Mouse (Mus musculus) liver, embryonic 13.5 days (tissue): ENCODE results near the gene Mark1. TPM values are rescaled to one million over a fixed set of nuclear protein-coding genes. Genes with fewer than 3 reads are reported as not detected.

ENCODE experiments used
- ATAC-seq: fragments of 200-750 bp; cut with Nextera tagmentation; 2 replicates; pipeline ENCODE4 v1.8.0; 2017; ENCODE audit warnings: low read depth, mild to moderate bottlenecking, moderate number of reproducible peaks, moderate library complexity
- DNase-seq: peaks from one replicate; pipeline ENCODE4 v3.0.0; 2022
- H3K27ac ChIP-seq: fragments of 300-500 bp; sonication (generic); 2 replicates; pipeline ENCODE4 v1.5.1; 2015; ENCODE audit warnings: moderate library complexity, mild to moderate bottlenecking, inconsistent platforms
- H3K27me3 ChIP-seq: fragments of 300-500 bp; sonication (generic); 2 replicates; pipeline ENCODE4 v1.6.1; 2015; ENCODE audit warnings: mild to moderate bottlenecking, inconsistent platforms
- H3K36me3 ChIP-seq: fragments of 300-500 bp; sonication (generic); 2 replicates; pipeline ENCODE4 v1.6.1; 2015; ENCODE audit warnings: mild to moderate bottlenecking, inconsistent platforms
- H3K4me1 ChIP-seq: fragments of 300-500 bp; sonication (generic); replicated peaks from 2 replicates; pipeline ENCODE4 v1.6.1; 2015; ENCODE audit warnings: inconsistent platforms
- H3K4me2 ChIP-seq: fragments of 300-500 bp; sonication (generic); 2 replicates; pipeline ENCODE4 v1.6.1; 2015; ENCODE audit warnings: inconsistent platforms, mild to moderate bottlenecking, moderate library complexity
- H3K4me3 ChIP-seq: fragments of 300-500 bp; sonication (generic); replicated peaks from 2 replicates; pipeline ENCODE4 v1.5.1; 2015; ENCODE audit warnings: mild to moderate bottlenecking, inconsistent platforms
- H3K9ac ChIP-seq: fragments of 300-500 bp; sonication (generic); 2 replicates; pipeline ENCODE4 v1.6.1; 2015; ENCODE audit warnings: mild to moderate bottlenecking, inconsistent platforms
- H3K9me3 ChIP-seq: fragments of 300-500 bp; sonication (generic); replicated peaks from 2 replicates; pipeline ENCODE4 v1.6.1; 2016; ENCODE audit warnings: inconsistent platforms
- WGBS: fragments of 180-500 bp; shearing (Covaris S2); methylation state at CpG from one replicate; pipeline ENCODE4 v1.1.7; 2015; ENCODE audit not compliant: insufficient replicate concordance; 5-methylcytosine and 5-hydroxymethylcytosine counted together
- polyA plus RNA-seq: library from polyadenylated mRNA; unstranded; fragments of >200 nt; fragmentation: Nextera tagmentation; extraction: Ambion mirVana; gene quantifications from 2 replicates; pipeline ENCODE4 v1.2.1, GENCODE M21; 2015

The Mark1 gene
- polyA plus RNA-seq, 1 experiment from 2014 or later, result 0.16 TPM

GRCm38 (mm10) chr1:184998161-184998560 lies 1.2 kb downstream of the Mark1 start:
- Histone ChIP-seq H3K27ac (no peak overlapping the region), H3K9ac (no peak overlapping the region), H3K27me3 (peaks cover 59% of the 10 kb centered on the region), H3K4me3 (no peak overlapping the region), H3K9me3 (no peaks in the 10 kb centered on the region), H3K36me3 (no peaks in the 10 kb centered on the region), H3K4me2 (no peak overlapping the region), H3K4me1 (peaks cover 8% of the 10 kb centered on the region; the same call in 1 of the 2 replicates)
- ATAC-seq (no peak), DNase-seq (no peak)
- whole genome bisulfite sequencing, result 64% methylated on average over 9 of the region's 9 CpGs

GRCm38 (mm10) chr1:184997466-184997865 lies 1.9 kb downstream of the Mark1 start:
- Histone ChIP-seq H3K4me3 (no peak overlapping the region), H3K36me3 (no peaks in the 10 kb centered on the region), H3K27me3 (peaks cover 56% of the 10 kb centered on the region), H3K9ac (no peak overlapping the region), H3K4me2 (no peak overlapping the region), H3K27ac (no peak overlapping the region), H3K4me1 (peaks cover 8% of the 10 kb centered on the region; the same call in 1 of the 2 replicates), H3K9me3 (no peaks in the 10 kb centered on the region)
- no peak for DNase-seq
- no peak for ATAC-seq
- WGBS, result 66% methylated on average over 11 of the region's 11 CpGs

GRCm38 (mm10) chr1:184995335-184995734 lies 4.0 kb downstream of the Mark1 start:
- Histone ChIP-seq H3K27ac (no peak overlapping the region), H3K9me3 (no peaks in the 10 kb centered on the region), H3K4me1 (peaks cover 8% of the 10 kb centered on the region; the same call in 1 of the 2 replicates), H3K9ac (no peak overlapping the region), H3K4me3 (no peak overlapping the region), H3K36me3 (no peaks in the 10 kb centered on the region), H3K4me2 (no peak overlapping the region), H3K27me3 (peaks cover 34% of the 10 kb centered on the region)
- ATAC-seq (peak; percentile 69), DNase-seq (no peak)
- WGBS, result 36% methylated on average over 4 of the region's 4 CpGs

- no peak overlapping the region for H3K9ac ChIP-seq
- no peak overlapping the region for H3K4me3 ChIP-seq
- H3K27me3 ChIP-seq, result no peaks in the 10 kb centered on the region
- H3K4me1 ChIP-seq, result peaks cover 3% of the 10 kb centered on the region; the same call in 1 of the 2 replicates
- H3K4me2 ChIP-seq, result no peak overlapping the region
- DNase-seq, result no peak
- no peak for ATAC-seq
- no peak overlapping the region for H3K27ac ChIP-seq
- H3K36me3 ChIP-seq, result no peaks in the 10 kb centered on the region
- no peaks in the 10 kb centered on the region for H3K9me3 ChIP-seq
- 78% methylated on average over 10 of the region's 10 CpGs for WGBS
These were observed 8.2 kb downstream of the Mark1 start for GRCm38 (mm10) chr1:184991191-184991590.

GRCm38 (mm10) chr1:184986748-184987147 lies 12.6 kb downstream of the Mark1 start:
- ATAC-seq, result no peak
- Histone ChIP-seq H3K27ac (no peak overlapping the region), H3K4me2 (no peak overlapping the region), H3K27me3 (no peaks in the 10 kb centered on the region), H3K4me1 (no peaks in the 10 kb centered on the region), H3K4me3 (no peak overlapping the region), H3K9ac (no peak overlapping the region), H3K36me3 (no peaks in the 10 kb centered on the region), H3K9me3 (no peaks in the 10 kb centered on the region)
- 57% methylated on average over 2 of the region's 2 CpGs for WGBS
- no peak for DNase-seq

GRCm38 (mm10) chr1:184984723-184985122 lies 14.6 kb downstream of the Mark1 start:
- Histone ChIP-seq H3K4me2 (no peak overlapping the region), H3K27me3 (no peaks in the 10 kb centered on the region), H3K9me3 (no peaks in the 10 kb centered on the region), H3K4me3 (no peak overlapping the region), H3K4me1 (no peaks in the 10 kb centered on the region), H3K27ac (no peak overlapping the region), H3K9ac (no peak overlapping the region), H3K36me3 (no peaks in the 10 kb centered on the region)
- DNase-seq, result no peak
- WGBS, result 56% methylated on average over 2 of the region's 2 CpGs
- no peak for ATAC-seq

- Histone ChIP-seq H3K4me2 (no peak overlapping the region), H3K9ac (no peak overlapping the region)
- no peak for ATAC-seq
These were observed 15.6 kb downstream of the Mark1 start for GRCm38 (mm10) chr1:184983751-184984150.

GRCm38 (mm10) chr1:184972214-184972776 lies 27.1 kb downstream of the Mark1 start:
- DNase-seq, result no peak
- 32% methylated on average over 8 of the region's 8 CpGs for WGBS

More at GRCm38 (mm10) chr1:184983751-184984150, 15.6 kb downstream of the Mark1 start:
- Histone ChIP-seq H3K4me1 (no peaks in the 10 kb centered on the region), H3K9me3 (no peaks in the 10 kb centered on the region), H3K27ac (no peak overlapping the region), H3K4me3 (no peak overlapping the region), H3K27me3 (no peaks in the 10 kb centered on the region), H3K36me3 (no peaks in the 10 kb centered on the region)
- DNase-seq, result no peak
- 37% methylated on average over 3 of the region's 3 CpGs for WGBS

GRCm38 (mm10) chr1:184969374-184969773 lies 30.0 kb downstream of the Mark1 start:
- WGBS, result 69% methylated on average over 4 of the region's 4 CpGs
- no peaks in the 10 kb centered on the region for H3K36me3 ChIP-seq
- DNase-seq, result no peak
- no peaks in the 10 kb centered on the region for H3K4me1 ChIP-seq
- H3K9me3 ChIP-seq, result no peaks in the 10 kb centered on the region
- ATAC-seq, result no peak
- no peak overlapping the region for H3K9ac ChIP-seq
- H3K27ac ChIP-seq, result no peak overlapping the region
- H3K4me3 ChIP-seq, result no peak overlapping the region
- no peaks in the 10 kb centered on the region for H3K27me3 ChIP-seq
- no peak overlapping the region for H3K4me2 ChIP-seq

More at GRCm38 (mm10) chr1:184972214-184972776, 27.1 kb downstream of the Mark1 start:
- Histone ChIP-seq H3K9me3 (no peaks in the 10 kb centered on the region), H3K36me3 (no peaks in the 10 kb centered on the region), H3K27me3 (no peaks in the 10 kb centered on the region), H3K4me1 (no peaks in the 10 kb centered on the region), H3K4me3 (no peak overlapping the region), H3K9ac (no peak overlapping the region), H3K27ac (no peak overlapping the region), H3K4me2 (no peak overlapping the region)
- ATAC-seq, result no peak

GRCm38 (mm10) chr1:184965682-184966360 lies 33.5 kb downstream of the Mark1 start:
- Histone ChIP-seq H3K9ac (no peak overlapping the region), H3K4me2 (no peak overlapping the region), H3K4me3 (no peak overlapping the region), H3K4me1 (peaks cover 8% of the 10 kb centered on the region), H3K36me3 (no peaks in the 10 kb centered on the region), H3K27me3 (no peaks in the 10 kb centered on the region), H3K9me3 (no peaks in the 10 kb centered on the region), H3K27ac (no peak overlapping the region)
- 40% methylated on average over 12 of the region's 12 CpGs for WGBS
- DNase-seq (no peak), ATAC-seq (no peak)

GRCm38 (mm10) chr1:184963121-184963693 lies 36.2 kb downstream of the Mark1 start:
- 0 out of 2 replicates have a peak overlapping the region, but pooled peaks have one; percentile 10 for H3K4me2 ChIP-seq
- DNase-seq (no peak), ATAC-seq (peak; percentile 78)
- H3K4me1 ChIP-seq, result peaks cover 8% of the 10 kb centered on the region
- H3K9ac ChIP-seq, result no peak overlapping the region
- WGBS, result 28% methylated on average over 12 of the region's 12 CpGs
- H3K27ac ChIP-seq, result no peak overlapping the region
- H3K9me3 ChIP-seq, result no peaks in the 10 kb centered on the region
- H3K36me3 ChIP-seq, result no peaks in the 10 kb centered on the region
- no peak overlapping the region for H3K4me3 ChIP-seq
- no peaks in the 10 kb centered on the region for H3K27me3 ChIP-seq
